Mouse (Mus musculus): ENCODE results near the gene Plcxd1.
"Not testable (repeated sequence)": the region's sequence is repeated elsewhere in the genome, so short reads cannot be mapped to it uniquely, and the experiment has no call there.

Gene Plcxd1

DNA sequence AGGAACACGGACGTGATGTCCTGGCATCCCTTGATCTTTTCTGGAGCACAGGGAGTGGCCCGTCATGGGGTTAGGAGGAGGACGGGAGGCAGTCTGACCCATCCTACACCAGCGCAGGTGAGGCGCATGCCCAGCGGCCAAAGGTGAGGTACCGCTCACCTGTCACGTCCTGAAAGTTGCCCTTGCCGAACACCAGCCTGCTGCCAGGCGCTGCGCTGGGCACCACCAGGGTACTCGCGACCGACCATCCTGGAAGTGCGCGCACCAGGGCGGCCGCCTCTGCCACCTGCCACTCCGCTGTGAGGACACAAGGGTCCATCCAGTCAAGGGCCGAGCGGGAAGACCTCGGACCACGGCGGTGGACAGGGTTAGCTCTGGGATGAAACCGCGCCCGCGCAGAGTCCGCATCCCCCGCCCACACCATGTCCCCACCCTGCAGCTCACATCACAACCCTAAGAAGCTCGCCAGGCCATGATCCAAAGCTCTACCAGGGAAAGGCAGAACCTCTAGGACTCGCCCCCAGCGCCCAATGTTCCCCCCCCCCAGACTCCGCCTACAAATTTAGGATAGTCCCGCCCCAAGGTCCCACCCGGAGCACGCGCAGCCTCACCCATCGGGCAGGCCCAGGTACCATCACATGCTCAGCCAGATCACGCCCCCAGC, 7.3 kb downstream of the Plcxd1 start:
- DNase-seq (ENCODE audit: low read depth, low spot score) = no peak

- DNase-seq (ENCODE audit: low read depth, low spot score) = peak; percentile 99
Observed at GRCm38 (mm10) chr5:110107581-110108304, 8.0 kb downstream of the Plcxd1 start, which contains the start of gene Gtpbp6. Gene Gtpbp6 (minus strand): TSS chr5:110108197.

DNA sequence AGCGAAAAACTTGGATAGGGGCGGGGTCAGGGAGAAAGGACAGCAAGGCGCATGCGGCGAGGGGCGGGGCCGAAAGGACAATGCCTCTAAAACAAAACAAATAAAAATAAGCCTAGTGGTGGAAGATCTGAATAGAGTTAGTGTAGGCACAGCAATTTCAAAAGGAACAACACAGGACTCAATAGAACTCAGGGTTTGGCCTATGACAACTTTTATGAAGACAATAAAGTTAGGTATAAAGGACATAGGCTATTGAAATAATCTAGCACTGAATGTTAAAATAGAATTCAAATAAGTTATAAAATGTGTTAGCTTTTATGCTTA, 8.5 kb downstream of the Plcxd1 start:
- DNase-seq (ENCODE audit: low read depth, low spot score) = peak; percentile 99

DNA sequence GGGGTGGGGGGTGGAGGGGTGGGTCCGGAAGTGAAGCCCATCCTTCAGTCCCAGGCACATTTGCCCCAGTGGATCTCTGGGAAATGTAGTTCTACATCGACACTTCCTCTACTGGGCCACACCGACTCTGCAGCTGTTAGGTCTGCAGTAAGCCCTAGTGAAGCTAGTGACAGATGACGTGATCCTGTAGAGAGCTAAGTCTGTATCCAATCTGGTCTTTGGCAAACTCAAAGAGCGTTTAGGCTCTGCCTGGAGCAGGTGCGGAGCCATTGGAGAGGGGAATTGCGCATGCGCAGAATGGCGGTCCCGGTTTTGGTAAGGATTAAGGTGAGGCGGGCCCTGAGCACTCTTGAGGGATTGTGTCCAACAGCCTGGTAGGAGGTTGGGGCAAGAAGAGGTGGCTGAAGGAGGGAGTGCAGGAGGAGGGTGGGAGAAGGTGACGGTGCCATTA, 10.2 kb downstream of the Plcxd1 start, which contains the start of gene Zfp605:
Zfp605 (plus strand) TSS at position 102 of the 451 bp plus-strand sequence.
- peak; percentile 81 for DNase-seq (ENCODE audit: low read depth, low spot score)

DNA sequence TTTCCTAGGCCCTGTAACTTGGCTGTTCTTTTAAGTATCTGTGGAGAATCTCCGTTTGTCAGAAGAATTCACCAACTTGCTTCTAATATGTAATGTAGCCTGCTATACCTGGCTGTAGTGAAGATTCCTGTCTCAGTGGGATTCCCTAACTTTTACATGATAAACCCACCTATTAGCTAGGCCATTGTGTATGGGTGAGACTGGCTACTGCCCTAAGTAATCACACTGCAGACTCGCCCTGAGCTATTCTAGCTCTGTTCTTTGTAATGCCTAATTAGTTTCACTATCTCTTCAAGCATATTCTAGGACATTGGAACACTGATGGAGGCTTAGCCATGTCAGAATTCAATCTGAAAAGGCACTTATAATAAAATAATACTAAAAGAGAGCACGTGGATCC, 22.6 kb downstream of the Plcxd1 start:
- not testable (repeated sequence) for DNase-seq (ENCODE audit: low read depth, low spot score)

GRCm38 (mm10) chr5:110135293-110136086, 35.7 kb downstream of the Plcxd1 start, which contains the start of gene Chfr:
Gene Chfr (plus strand): TSS chr5:110135842.
- DNase-seq (ENCODE audit: low read depth, low spot score) = peak; percentile 96

DNA sequence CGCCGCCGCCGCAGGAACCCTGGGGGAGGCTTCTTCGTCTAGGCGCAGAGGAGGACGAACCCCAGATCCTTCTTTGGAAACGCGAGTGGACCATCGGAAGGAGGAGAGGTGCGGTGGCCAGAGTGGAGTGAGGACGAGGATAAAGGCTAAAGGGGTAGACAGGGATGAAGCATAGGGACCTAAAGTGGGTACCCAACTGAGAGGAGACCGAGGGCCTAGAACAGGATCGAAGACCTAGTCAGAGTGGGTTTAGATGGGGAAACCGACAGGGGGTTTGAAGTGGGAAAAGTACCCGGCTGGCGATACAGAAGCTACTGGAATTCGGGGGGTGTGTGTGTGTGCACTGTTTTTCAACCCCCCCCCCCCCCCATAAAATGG, 36.3 kb downstream of the Plcxd1 start:
- DNase-seq (ENCODE audit: low read depth, low spot score) = no peak

DNA sequence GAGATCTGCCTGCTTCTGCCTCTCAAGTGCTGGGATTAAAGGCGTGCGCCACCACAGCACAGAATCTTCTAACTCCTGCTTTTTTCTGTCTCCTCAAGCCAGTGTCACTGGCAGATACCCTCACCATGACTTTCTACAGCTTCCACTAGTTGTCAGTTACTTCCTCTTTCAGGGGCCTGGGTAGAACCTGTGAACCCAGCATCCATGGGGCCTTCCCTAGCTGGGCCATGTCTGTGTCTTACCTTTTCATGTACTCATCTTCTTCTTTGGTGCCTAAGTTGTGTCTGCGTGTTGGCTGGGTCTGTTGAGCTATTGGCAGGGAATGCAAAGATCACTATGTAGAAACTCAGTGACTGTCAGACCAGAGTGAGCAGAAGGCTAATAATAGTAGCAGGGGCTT, 38.0 kb downstream of the Plcxd1 start:
- DNase-seq (ENCODE audit: low read depth, low spot score) = no peak

DNA sequence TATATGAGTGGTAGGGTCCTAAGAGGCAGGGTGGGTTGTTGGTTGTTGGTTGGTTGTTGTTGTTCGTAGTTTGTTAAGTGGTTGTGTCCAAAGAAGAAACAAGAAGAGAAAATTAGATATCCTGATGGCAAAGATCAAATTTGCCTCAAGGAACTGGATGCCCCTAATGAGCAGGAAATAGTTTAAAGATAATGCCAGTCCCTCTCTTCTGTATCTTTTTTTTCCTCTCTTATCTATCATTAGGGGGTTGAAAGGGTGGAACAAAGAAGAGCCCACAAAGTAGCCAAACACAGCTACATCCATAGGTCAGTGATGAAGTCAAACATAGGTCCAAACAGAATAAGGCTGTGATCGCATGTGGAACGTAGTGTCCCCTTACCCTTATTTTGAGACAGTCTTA, 39.6 kb downstream of the Plcxd1 start:
- no peak for DNase-seq (ENCODE audit: low read depth, low spot score)

GRCm38 (mm10) chr5:110140424-110140823, 40.7 kb downstream of the Plcxd1 start:
- DNase-seq (ENCODE audit: low read depth, low spot score) = no peak

DNA sequence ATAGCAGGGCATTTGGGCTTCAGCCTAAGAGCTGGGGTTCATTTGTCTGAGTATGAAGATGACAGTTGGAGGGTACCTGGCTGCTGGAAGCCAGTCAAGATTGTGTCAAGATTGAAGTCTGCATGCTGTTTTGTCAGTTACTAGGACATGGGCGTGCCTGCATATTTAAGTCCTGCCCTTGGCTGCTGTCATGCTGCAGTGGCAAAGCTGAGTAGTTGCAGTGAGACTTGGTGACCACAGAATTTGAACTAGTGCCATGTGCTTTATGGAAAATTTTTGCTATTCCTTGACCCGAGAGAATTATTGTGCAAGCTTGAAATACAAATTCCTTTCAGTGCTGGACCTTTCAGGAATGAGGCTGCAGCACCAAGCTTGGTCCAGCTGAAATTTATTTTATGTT, 42.5 kb downstream of the Plcxd1 start:
- peak; percentile 92 for DNase-seq (ENCODE audit: low read depth, low spot score)

DNA sequence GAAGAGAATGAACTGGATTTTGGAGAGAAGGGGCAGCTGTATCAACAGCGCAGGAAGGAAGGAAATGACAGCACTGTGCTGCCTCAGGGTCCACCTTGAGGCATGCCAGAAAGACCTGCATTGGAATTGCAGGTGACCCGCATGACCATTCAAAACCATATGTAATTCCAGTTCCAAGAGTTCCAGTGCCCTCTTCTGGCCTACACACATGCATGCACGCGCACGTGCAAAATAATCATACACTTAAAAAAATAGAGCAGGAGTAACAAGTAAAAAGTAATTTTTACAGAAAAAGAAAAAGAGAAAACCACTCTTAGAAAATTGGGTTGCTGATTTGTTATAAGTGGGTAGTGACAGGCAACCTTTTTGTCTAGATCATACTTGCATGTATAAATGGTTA, 43.2 kb downstream of the Plcxd1 start:
- DNase-seq (ENCODE audit: low read depth, low spot score) = peak; percentile 63

All from 3T3-L1 (cell line).